Mouse (Mus musculus): ENCODE measurements around the gene Ocrl. TPM values are rescaled to one million over a fixed set of nuclear protein-coding genes. Genes with fewer than 3 reads are reported as not detected.
A peak's percentile ranks its signal among the peaks of the same experiment; 100 is the strongest.

Gene Ocrl
- polyA plus RNA-seq, 1 experiment from 2014 or later = 34.9 TPM

GRCm38 (mm10) chrX:47930449-47930848 lies 18.3 kb downstream of the Ocrl start:
- Histone ChIP-seq H3K36me3 (replicated peaks) (no peaks in the 10 kb centered on the region), H3K9me3 (no peaks in the 10 kb centered on the region), H3K9ac (no peak overlapping the region), H3K27ac (no peak overlapping the region), H3K4me3 (no peak overlapping the region), H3K4me1 (no peaks in the 10 kb centered on the region), H3K27me3 (replicated peaks) (no peaks in the 10 kb centered on the region), H3K4me2 (no peak overlapping the region)
- WGBS = 83% methylated on average over 3 of the region's 3 CpGs
- no peak for ATAC-seq (replicated peaks)

- Histone ChIP-seq H3K9ac (no peak overlapping the region), H3K36me3 (replicated peaks) (no peaks in the 10 kb centered on the region), H3K27me3 (replicated peaks) (no peaks in the 10 kb centered on the region), H3K4me1 (no peaks in the 10 kb centered on the region), H3K4me2 (no peak overlapping the region), H3K4me3 (no peak overlapping the region), H3K9me3 (no peaks in the 10 kb centered on the region), H3K27ac (no peak overlapping the region)
- WGBS = 87% methylated on average over 11 of the region's 11 CpGs
- no peak for ATAC-seq (replicated peaks)
Observed at GRCm38 (mm10) chrX:47934352-47934751, 22.2 kb downstream of the Ocrl start.

GRCm38 (mm10) chrX:47936885-47937284 lies 24.7 kb downstream of the Ocrl start:
- Histone ChIP-seq H3K27ac (no peak overlapping the region), H3K27me3 (replicated peaks) (no peaks in the 10 kb centered on the region), H3K4me3 (no peak overlapping the region), H3K4me2 (no peak overlapping the region), H3K9ac (no peak overlapping the region), H3K36me3 (replicated peaks) (no peaks in the 10 kb centered on the region), H3K9me3 (no peaks in the 10 kb centered on the region), H3K4me1 (no peaks in the 10 kb centered on the region)
- ATAC-seq (replicated peaks) = no peak
- 36% methylated on average over 5 of the region's 5 CpGs for WGBS

- Histone ChIP-seq H3K27me3 (replicated peaks) (no peaks in the 10 kb centered on the region), H3K36me3 (replicated peaks) (no peaks in the 10 kb centered on the region), H3K4me3 (no peak overlapping the region), H3K4me2 (no peak overlapping the region), H3K27ac (0 out of 2 replicates have a peak overlapping the region, but pooled peaks have one; percentile 29), H3K9me3 (no peaks in the 10 kb centered on the region), H3K9ac (no peak overlapping the region), H3K4me1 (no peaks in the 10 kb centered on the region)
- ATAC-seq (replicated peaks) = peak; percentile 37; the same call in 1 of the 2 replicates
- WGBS = 28% methylated on average over 2 of the region's 2 CpGs
Observed at GRCm38 (mm10) chrX:47937740-47938139, 25.6 kb downstream of the Ocrl start.

GRCm38 (mm10) chrX:47949729-47950128 lies 37.5 kb downstream of the Ocrl start:
- no peaks in the 10 kb centered on the region for H3K9me3 ChIP-seq
- WGBS = 38% methylated on average over 3 of the region's 3 CpGs
- peak; percentile 90 for ATAC-seq (replicated peaks)
- H3K27me3 ChIP-seq (replicated peaks) = no peaks in the 10 kb centered on the region
- no peak overlapping the region for H3K9ac ChIP-seq
- no peak overlapping the region for H3K4me3 ChIP-seq
- H3K4me2 ChIP-seq = no peak overlapping the region
- H3K27ac ChIP-seq = peak overlapping the region; percentile 48; the same call in 1 of the 2 replicates
- H3K4me1 ChIP-seq = no peaks in the 10 kb centered on the region
- no peaks in the 10 kb centered on the region for H3K36me3 ChIP-seq (replicated peaks)

- Histone ChIP-seq H3K27ac (no peak overlapping the region), H3K4me3 (no peak overlapping the region), H3K9me3 (no peaks in the 10 kb centered on the region), H3K4me1 (no peaks in the 10 kb centered on the region), H3K27me3 (replicated peaks) (no peaks in the 10 kb centered on the region), H3K4me2 (no peak overlapping the region), H3K36me3 (replicated peaks) (no peaks in the 10 kb centered on the region), H3K9ac (no peak overlapping the region)
- no peak for ATAC-seq (replicated peaks)
- WGBS = 92% methylated on average over 3 of the region's 3 CpGs
Observed at GRCm38 (mm10) chrX:47962579-47962978, 50.4 kb downstream of the Ocrl start.

GRCm38 (mm10) chrX:47970371-47970770 lies 58.2 kb downstream of the Ocrl start:
- Histone ChIP-seq H3K27ac (no peak overlapping the region), H3K36me3 (replicated peaks) (no peaks in the 10 kb centered on the region), H3K27me3 (replicated peaks) (no peaks in the 10 kb centered on the region), H3K4me3 (no peak overlapping the region), H3K4me1 (no peaks in the 10 kb centered on the region), H3K9ac (no peak overlapping the region), H3K9me3 (no peaks in the 10 kb centered on the region), H3K4me2 (no peak overlapping the region)
- WGBS = 93% methylated on average over 4 of the region's 4 CpGs
- ATAC-seq (replicated peaks) = no peak

GRCm38 (mm10) chrX:47970864-47971263 lies 58.7 kb downstream of the Ocrl start:
- no peaks in the 10 kb centered on the region for H3K9me3 ChIP-seq
- H3K4me3 ChIP-seq = no peak overlapping the region
- no peaks in the 10 kb centered on the region for H3K27me3 ChIP-seq (replicated peaks)
- 95% methylated on average over 3 of the region's 3 CpGs for WGBS
- ATAC-seq (replicated peaks) = no peak
- H3K27ac ChIP-seq = no peak overlapping the region
- H3K36me3 ChIP-seq (replicated peaks) = no peaks in the 10 kb centered on the region
- H3K9ac ChIP-seq = no peak overlapping the region
- H3K4me2 ChIP-seq = no peak overlapping the region
- no peaks in the 10 kb centered on the region for H3K4me1 ChIP-seq

GRCm38 (mm10) chrX:47971366-47972128 lies 59.4 kb downstream of the Ocrl start:
- H3K27ac ChIP-seq = no peak overlapping the region
- no peaks in the 10 kb centered on the region for H3K27me3 ChIP-seq (replicated peaks)
- H3K9ac ChIP-seq = no peak overlapping the region
- no peaks in the 10 kb centered on the region for H3K9me3 ChIP-seq
- peak; percentile 39; the same call in 1 of the 2 replicates for ATAC-seq (replicated peaks)
- no peak overlapping the region for H3K4me3 ChIP-seq
- no peaks in the 10 kb centered on the region for H3K36me3 ChIP-seq (replicated peaks)
- no peaks in the 10 kb centered on the region for H3K4me1 ChIP-seq
- H3K4me2 ChIP-seq = no peak overlapping the region
- 50% methylated on average over 10 of the region's 10 CpGs for WGBS

- 80% methylated on average over 4 of the region's 4 CpGs for WGBS
- no peak for ATAC-seq (replicated peaks)
- Histone ChIP-seq H3K9ac (no peak overlapping the region), H3K4me2 (no peak overlapping the region), H3K36me3 (replicated peaks) (no peaks in the 10 kb centered on the region), H3K27me3 (replicated peaks) (no peaks in the 10 kb centered on the region), H3K27ac (no peak overlapping the region), H3K4me1 (no peaks in the 10 kb centered on the region), H3K4me3 (no peak overlapping the region), H3K9me3 (no peaks in the 10 kb centered on the region)
Observed at GRCm38 (mm10) chrX:47976551-47976950, 64.4 kb downstream of the Ocrl start.

GRCm38 (mm10) chrX:47977078-47977477 lies 64.9 kb downstream of the Ocrl start:
- Histone ChIP-seq H3K27me3 (replicated peaks) (no peaks in the 10 kb centered on the region), H3K9ac (no peak overlapping the region), H3K4me1 (no peaks in the 10 kb centered on the region), H3K27ac (no peak overlapping the region), H3K36me3 (replicated peaks) (no peaks in the 10 kb centered on the region), H3K9me3 (no peaks in the 10 kb centered on the region), H3K4me3 (no peak overlapping the region), H3K4me2 (no peak overlapping the region)
- 88% methylated on average over 5 of the region's 5 CpGs for WGBS
- no peak for ATAC-seq (replicated peaks)

- Histone ChIP-seq H3K4me1 (no peaks in the 10 kb centered on the region), H3K27me3 (replicated peaks) (no peaks in the 10 kb centered on the region), H3K36me3 (replicated peaks) (no peaks in the 10 kb centered on the region), H3K27ac (no peak overlapping the region), H3K9me3 (no peaks in the 10 kb centered on the region), H3K4me2 (peak overlapping the region; percentile 40), H3K4me3 (peak overlapping the region; percentile 29), H3K9ac (no peak overlapping the region)
- peak; percentile 78 for ATAC-seq (replicated peaks)
- WGBS = 19% methylated on average over 19 of the region's 19 CpGs
Observed at GRCm38 (mm10) chrX:47985000-47985619, 72.9 kb downstream of the Ocrl start.

GRCm38 (mm10) chrX:47988024-47988423 lies 75.8 kb downstream of the Ocrl start:
- Histone ChIP-seq H3K9me3 (no peaks in the 10 kb centered on the region), H3K4me1 (no peaks in the 10 kb centered on the region), H3K27me3 (replicated peaks) (no peaks in the 10 kb centered on the region), H3K9ac (no peak overlapping the region), H3K36me3 (replicated peaks) (no peaks in the 10 kb centered on the region), H3K4me2 (no peak overlapping the region), H3K4me3 (no peak overlapping the region), H3K27ac (no peak overlapping the region)
- 82% methylated on average over 8 of the region's 8 CpGs for WGBS
- ATAC-seq (replicated peaks) = no peak

All from midbrain, embryonic 15.5 days (tissue).